Mouse (Mus musculus) MEL (cell line): ENCODE data around the gene Kmt2d. TPM values are rescaled to one million over a fixed set of nuclear protein-coding genes. Genes with fewer than 3 reads are reported as not detected.

Experiments used
- DNase-seq: peaks from one replicate; pipeline ENCODE4 v3.0.0; 2011; ENCODE audit warnings: low read depth, low spot score
- H3K27ac ChIP-seq: 2 replicates; pipeline ENCODE4 v1.5.1; 2012; ENCODE audit warnings: low read depth, mild to moderate bottlenecking, control low read depth, low read length, moderate library complexity; ENCODE audit not compliant: control insufficient read depth
- H3K27me3 ChIP-seq, 2 experiments: fragments of 150-350 bp in 1 of 2; sonication (generic) in 1 of 2; 2 replicates each; pipeline ENCODE4 v1.6.1; 2012; ENCODE audit warnings: low read length in 2 of 2, mild to moderate bottlenecking in 2 of 2, improper control_type of control experiment in 1 of 2, moderate library complexity in 1 of 2; ENCODE audit not compliant: insufficient read depth in 2 of 2, control insufficient read depth in 1 of 2
- H3K36me3 ChIP-seq, 2 experiments: 2 replicates each; pipeline ENCODE4 v1.6.1; 2012 to 2014; ENCODE audit warnings: low read length in 2 of 2, improper control_type of control experiment in 1 of 2, inconsistent platforms in 1 of 2, mild to moderate bottlenecking in 1 of 2; ENCODE audit not compliant: insufficient read depth in 2 of 2, control insufficient read depth in 1 of 2
- H3K4me1 ChIP-seq, 2 experiments: fragments of 150-350 bp in 1 of 2; sonication (generic) in 1 of 2; 2 replicates each; pipeline ENCODE4 v1.6.1; 2012; ENCODE audit warnings: low read length in 2 of 2, improper control_type of control experiment in 1 of 2, mild to moderate bottlenecking in 1 of 2; ENCODE audit not compliant: insufficient read depth in 2 of 2, control insufficient read depth in 1 of 2
- H3K4me3 ChIP-seq, 2 experiments: fragments of 150-350 bp in 1 of 2; sonication (generic) in 1 of 2; 2 replicates each; pipeline ENCODE4 v1.5.1; 2012; ENCODE audit warnings: low read depth in 2 of 2, low read length in 2 of 2, mild to moderate bottlenecking in 2 of 2, moderate library complexity in 2 of 2, control low read depth in 1 of 2, improper control_type of control experiment in 1 of 2; ENCODE audit not compliant: control insufficient read depth in 1 of 2, insufficient read depth in 1 of 2
- H3K79me2 ChIP-seq: 2 replicates; pipeline ENCODE4 v1.6.1; 2012; ENCODE audit warnings: mild to moderate bottlenecking, low read length, moderate library complexity; ENCODE audit not compliant: control insufficient read depth, poor library complexity, insufficient read depth
- H3K9ac ChIP-seq: 2 replicates; pipeline ENCODE4 v1.6.1; 2012; ENCODE audit warnings: low read depth, mild to moderate bottlenecking, control low read depth, low read length, moderate library complexity; ENCODE audit not compliant: control insufficient read depth, poor library complexity, severe bottlenecking
- H3K9me3 ChIP-seq: fragments of 150-350 bp; sonication (generic); replicated peaks from 2 replicates; pipeline ENCODE4 v1.6.1; 2012; ENCODE audit warnings: mild to moderate bottlenecking, low read length, improper control_type of control experiment, moderate library complexity; ENCODE audit not compliant: insufficient read depth
- CHD1 ChIP-seq: IDR thresholded peaks from 2 replicates; pipeline ENCODE4 v1.6.1; 2012; ENCODE audit warnings: low read depth, mild to moderate bottlenecking, inconsistent platforms, low read length, improper control_type of control experiment
- CHD2 ChIP-seq: IDR thresholded peaks from 2 replicates; pipeline ENCODE4 v1.6.1; 2011; ENCODE audit warnings: low read length, improper control_type of control experiment
- ELF1 ChIP-seq: IDR thresholded peaks from 2 replicates; pipeline ENCODE4 v1.6.1; 2014; ENCODE audit warnings: low read depth, mild to moderate bottlenecking, inconsistent platforms, low read length, improper control_type of control experiment, moderate library complexity
- EP300 ChIP-seq, 2 experiments: IDR thresholded peaks; 2 replicates each; pipeline ENCODE4 v1.6.1; 2011; ENCODE audit warnings: improper control_type of control experiment in 2 of 2, low read length in 2 of 2, low read depth in 1 of 2, mild to moderate bottlenecking in 1 of 2
- ETS1 ChIP-seq: IDR thresholded peaks from 2 replicates; pipeline ENCODE4 v1.6.1; 2012; ENCODE audit warnings: low read depth, mild to moderate bottlenecking, inconsistent platforms, low read length, improper control_type of control experiment, moderate library complexity
- GABPA ChIP-seq: IDR thresholded peaks from 2 replicates; pipeline ENCODE4 v1.6.1; 2012; ENCODE audit warnings: low read depth, mild to moderate bottlenecking, inconsistent platforms, low read length, improper control_type of control experiment, moderate library complexity
- JUND ChIP-seq: IDR thresholded peaks from 2 replicates; pipeline ENCODE4 v1.6.1; 2011; ENCODE audit warnings: low read depth, mild to moderate bottlenecking, improper control_type of control experiment, low read length
- KAT2A ChIP-seq: conservative IDR thresholded peaks from 2 replicates; pipeline ENCODE4 v1.6.1; 2012; ENCODE audit warnings: low read depth, low read length, improper control_type of control experiment, inconsistent platforms
- MEF2A ChIP-seq: IDR thresholded peaks from 2 replicates; pipeline ENCODE4 v1.6.1; 2014; ENCODE audit warnings: low read depth, mild to moderate bottlenecking, inconsistent platforms, low read length, improper control_type of control experiment; ENCODE audit not compliant: poor library complexity, insufficient replicate concordance, severe bottlenecking; ENCODE audit errors: extremely low read depth
- MXI1 ChIP-seq: IDR thresholded peaks from 2 replicates; pipeline ENCODE4 v1.6.1; 2011; ENCODE audit warnings: mild to moderate bottlenecking, low read depth, low read length, improper control_type of control experiment
- MYC ChIP-seq: IDR thresholded peaks from 2 replicates; pipeline ENCODE4 v1.6.1; 2011; ENCODE audit warnings: low read depth, mild to moderate bottlenecking, low read length, improper control_type of control experiment, moderate library complexity
- NELFE ChIP-seq: IDR thresholded peaks from 2 replicates; pipeline ENCODE4 v1.6.1; 2011; ENCODE audit warnings: low read depth, low read length, improper control_type of control experiment
- RAD21 ChIP-seq: IDR thresholded peaks from 2 replicates; pipeline ENCODE4 v1.6.1; 2011; ENCODE audit warnings: mild to moderate bottlenecking, low read depth, low read length, improper control_type of control experiment
- TAL1 ChIP-seq: IDR thresholded peaks from 2 replicates; pipeline ENCODE4 v1.6.1; 2012; ENCODE audit warnings: mild to moderate bottlenecking, inconsistent platforms, low read length, moderate library complexity, mixed read lengths
- TBP ChIP-seq: IDR thresholded peaks from 2 replicates; pipeline ENCODE4 v1.8.0; 2011; ENCODE audit warnings: low read depth, low read length, improper control_type of control experiment
- TCF12 ChIP-seq: IDR thresholded peaks from 2 replicates; pipeline ENCODE4 v1.6.1; 2014; ENCODE audit warnings: low read depth, mild to moderate bottlenecking, inconsistent platforms, low read length, improper control_type of control experiment, moderate library complexity
- USF1 ChIP-seq: IDR thresholded peaks from 2 replicates; pipeline ENCODE4 v1.6.1; 2014; ENCODE audit warnings: low read depth, mild to moderate bottlenecking, inconsistent platforms, low read length, improper control_type of control experiment, moderate library complexity
- USF2 ChIP-seq, 2 experiments: IDR thresholded peaks; 2 replicates each; pipeline ENCODE4 v1.6.1; 2011 to 2012; ENCODE audit warnings: improper control_type of control experiment in 2 of 2, low read length in 2 of 2, borderline replicate concordance in 1 of 2, inconsistent platforms in 1 of 2, low read depth in 1 of 2, mild to moderate bottlenecking in 1 of 2; ENCODE audit not compliant: insufficient read depth in 1 of 2
- ZKSCAN1 ChIP-seq: IDR thresholded peaks from 2 replicates; pipeline ENCODE4 v1.6.1; 2012; ENCODE audit warnings: low read depth, mild to moderate bottlenecking, inconsistent platforms, low read length, improper control_type of control experiment, moderate library complexity
- ZMIZ1 ChIP-seq: IDR thresholded peaks from 2 replicates; pipeline ENCODE4 v1.6.1; 2012; ENCODE audit warnings: low read depth, mild to moderate bottlenecking, inconsistent platforms, low read length, improper control_type of control experiment, moderate library complexity
- polyA plus RNA-seq, 2 experiments: library from polyadenylated mRNA; stranded (reverse) in 1 of 2; unstranded in 1 of 2; fragments of >175 nt in 1 of 2; fragments of >200 nt in 1 of 2; gene quantifications; 2 replicates each; pipeline versions ENCODE4 v1.2.1 to v1.2.4; 2012; ENCODE audit warnings: low replicate concordance in 2 of 2, low read depth in 1 of 2; ENCODE audit not compliant: insufficient read length in 2 of 2, insufficient read depth in 1 of 2, missing spikeins in 1 of 2
- total RNA-seq: library from RNA; depleted of rRNA; stranded (reverse); fragments of 300-350 nt; gene quantifications from 2 replicates; pipeline ENCODE4 v1.2.3, GENCODE M21; 2012

Gene Kmt2d
- total and polyA plus RNA-seq, 3 experiments, result 12.5 to 47.7 (median 42.0) TPM

- Histone ChIP-seq H3K4me3 (no peak overlapping the region), H3K9ac (no peak overlapping the region), H3K9me3 (no peaks in the 10 kb centered on the region), H3K4me1 (peaks cover 2 to 8% of the 10 kb centered on the region in 2 experiments; a peak in 2 of 4 replicates), H3K27ac (no peak overlapping the region), H3K79me2 (no peaks in the 10 kb centered on the region), H3K27me3 (no peaks in the 10 kb centered on the region; a peak in 1 of 4 replicates), H3K36me3 (peaks cover 0 to 7% of the 10 kb centered on the region in 2 experiments; a peak in 2 of 4 replicates)
- no peak for TF ChIP-seq MEF2A
- TF ChIP-seq KAT2A, result no peak
- no peak for TF ChIP-seq ELF1
- TF ChIP-seq USF2 (IDR thresholded peaks at IDR 0.05; ENCODE audit: borderline replicate concordance in 1 of 2, insufficient read depth in 1 of 2, low read depth in 1 of 2, low read length in 2 of 2), result no peak
- TF ChIP-seq NELFE, result no peak
- TF ChIP-seq TCF12, result no peak
- no peak for TF ChIP-seq CHD1
- no peak for TF ChIP-seq CHD2
- no peak for TF ChIP-seq TBP
- TF ChIP-seq EP300 (IDR thresholded peaks at IDR 0.05; ENCODE audit: low read depth in 1 of 2, low read length in 2 of 2), result no peak
- TF ChIP-seq ZMIZ1, result no peak
- no peak for TF ChIP-seq ETS1
- TF ChIP-seq GABPA, result no peak
- no peak for TF ChIP-seq TAL1
- no peak for TF ChIP-seq ZKSCAN1
- TF ChIP-seq RAD21, result no peak
- no peak for TF ChIP-seq USF1
- TF ChIP-seq MYC, result no peak
- no peak for DNase-seq
These were observed 72.1 kb downstream of the Kmt2d start for GRCm38 (mm10) chr15:98798903-98799302.

- Histone ChIP-seq H3K79me2 (no peaks in the 10 kb centered on the region), H3K9me3 (no peaks in the 10 kb centered on the region), H3K9ac (no peak overlapping the region), H3K27ac (no peak overlapping the region), H3K36me3 (no peaks in the 10 kb centered on the region), H3K27me3 (no peaks in the 10 kb centered on the region; a peak in 1 of 4 replicates), H3K4me3 (no peak overlapping the region), H3K4me1 (no peaks in the 10 kb centered on the region)
- no peak for DNase-seq
- TF ChIP-seq MXI1 (no peak), RAD21 (no peak), JUND (no peak), ELF1 (no peak), USF2 (IDR thresholded peaks at IDR 0.05; ENCODE audit: borderline replicate concordance in 1 of 2, insufficient read depth in 1 of 2, low read depth in 1 of 2, low read length in 2 of 2) (no peak)
These were observed 73.0 kb downstream of the Kmt2d start for GRCm38 (mm10) chr15:98797835-98798492.
